Mouse (Mus musculus): ENCODE measurements at regions not wholly inside any gene's neighbourhood (a gene's known extent, or its start where the extent isn't known, plus 50 kb on each side); places are given as distances from the start of the nearest gene placed in this dataset.
"Not testable (repeated sequence)": the region's sequence is repeated elsewhere in the genome, so short reads cannot be mapped to it uniquely, and the experiment has no call there.

- H3K9ac ChIP-seq (ENCODE audit: low read depth, low read length): no peak overlapping the region
- intact Hi-C loops (cut with DNase I): no loop called here
- no peaks in the 10 kb centered on the region for H3K79me2 ChIP-seq (replicated peaks; ENCODE audit: control insufficient read depth, insufficient read depth, low read length)
- TF ChIP-seq POLR2A (IDR thresholded peaks at IDR 0.05; ENCODE audit: insufficient read depth, low read depth, low read length) (no peak), EP300 (IDR thresholded peaks at IDR 0.05; ENCODE audit: insufficient read depth, low read depth, low read length) (no peak), CTCF (IDR thresholded peaks at IDR 0.05) (no peak)
- 96% methylated on average over 2 of the region's 2 CpGs for WGBS
- DNase-seq: no peak
- peaks cover 1% of the 10 kb centered on the region; the same call in 1 of the 2 replicates for H3K36me3 ChIP-seq (ENCODE audit: control insufficient read depth, insufficient read depth, low read length)
- no peak overlapping the region for H3K4me3 ChIP-seq
- H3K27ac ChIP-seq: no peak overlapping the region
- no peaks in the 10 kb centered on the region for H3K27me3 ChIP-seq (ENCODE audit: control insufficient read depth, insufficient read depth, low read length)
- peaks cover 1% of the 10 kb centered on the region for H3K4me1 ChIP-seq (ENCODE audit: control insufficient read depth, insufficient read depth, low read length)
These were observed 50.0 kb upstream of the Klhl24 start for GRCm38 (mm10) chr16:20047356-20047755.

GRCm38 (mm10) chr16:20035166-20035565 lies 52.3 kb upstream of the Klhl6 start:
- H3K4me3 ChIP-seq; H3K36me3 ChIP-seq (ENCODE audit: control insufficient read depth, insufficient read depth, low read length); H3K79me2 ChIP-seq (replicated peaks; ENCODE audit: control insufficient read depth, insufficient read depth, low read length); H3K9ac ChIP-seq (ENCODE audit: low read depth, low read length); intact Hi-C loops (cut with DNase I); H3K27me3 ChIP-seq (ENCODE audit: control insufficient read depth, insufficient read depth, low read length); DNase-seq; H3K4me1 ChIP-seq (ENCODE audit: control insufficient read depth, insufficient read depth, low read length); H3K27ac ChIP-seq: not testable (repeated sequence)
- 91% methylated on average over 2 of the region's 2 CpGs for WGBS

GRCm38 (mm10) chr16:20032328-20033081 lies 49.7 kb upstream of the Klhl6 start:
- Histone ChIP-seq H3K36me3 (ENCODE audit: control insufficient read depth, insufficient read depth, low read length) (no peaks in the 10 kb centered on the region; the same call in 1 of the 2 replicates), H3K4me3 (no peak overlapping the region), H3K79me2 (replicated peaks; ENCODE audit: control insufficient read depth, insufficient read depth, low read length) (no peaks in the 10 kb centered on the region), H3K27me3 (ENCODE audit: control insufficient read depth, insufficient read depth, low read length) (no peaks in the 10 kb centered on the region), H3K27ac (peak overlapping the region; percentile 24; the same call in 1 of the 2 replicates), H3K9ac (ENCODE audit: low read depth, low read length) (no peak overlapping the region), H3K4me1 (ENCODE audit: control insufficient read depth, insufficient read depth, low read length) (peaks cover 1% of the 10 kb centered on the region; the same call in 1 of the 2 replicates)
- intact Hi-C loops (cut with DNase I): loop anchor here (5.0 kb wide), 1 partner anchor 65 kb away; the partner anchor contains the start of gene Klhl24
- DNase-seq: peak; percentile 81 to 89
- peak; percentile 67; the same call in 1 of the 2 replicates for TF ChIP-seq EP300 (IDR thresholded peaks at IDR 0.05; ENCODE audit: insufficient read depth, low read depth, low read length)
- TF ChIP-seq POLR2A (IDR thresholded peaks at IDR 0.05; ENCODE audit: insufficient read depth, low read depth, low read length): no peak
- no peak for TF ChIP-seq CTCF (IDR thresholded peaks at IDR 0.05)
- 51% methylated on average over 4 of the region's 4 CpGs for WGBS

All from heart, adult 2 months (tissue).